Mouse (Mus musculus): ENCODE measurements around the gene Gm4737.
A peak's percentile ranks its signal among the peaks of the same experiment; 100 is the strongest.
"Not testable (repeated sequence)": the region's sequence is repeated elsewhere in the genome, so short reads cannot be mapped to it uniquely, and the experiment has no call there.

Gm4737 gene

DNA sequence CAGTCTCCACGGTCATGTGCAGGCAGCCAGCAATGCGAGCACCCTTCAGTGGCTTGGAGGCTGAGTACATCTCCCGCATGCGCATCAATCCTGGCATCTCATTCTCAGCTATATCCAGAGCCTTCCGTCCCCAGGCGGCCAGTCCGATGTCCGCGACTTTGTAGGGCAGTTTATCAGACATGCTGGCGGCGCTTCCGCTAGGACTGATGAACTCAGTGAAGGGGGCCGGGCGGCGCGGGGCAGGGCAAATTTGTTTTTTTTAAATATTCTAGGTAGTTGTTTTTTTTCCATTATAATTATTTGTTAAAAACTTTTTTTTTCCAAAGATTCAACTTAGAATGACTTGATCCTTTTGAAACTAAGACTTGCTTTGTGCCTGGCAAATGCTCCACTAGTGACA lies at the start of gene Gm4737:
TSS of gene Gm4737 (minus strand) at position 246 of the 400 bp plus-strand sequence.
- DNase-seq (ENCODE audit: low read depth, low spot score), result not testable (repeated sequence)

DNA sequence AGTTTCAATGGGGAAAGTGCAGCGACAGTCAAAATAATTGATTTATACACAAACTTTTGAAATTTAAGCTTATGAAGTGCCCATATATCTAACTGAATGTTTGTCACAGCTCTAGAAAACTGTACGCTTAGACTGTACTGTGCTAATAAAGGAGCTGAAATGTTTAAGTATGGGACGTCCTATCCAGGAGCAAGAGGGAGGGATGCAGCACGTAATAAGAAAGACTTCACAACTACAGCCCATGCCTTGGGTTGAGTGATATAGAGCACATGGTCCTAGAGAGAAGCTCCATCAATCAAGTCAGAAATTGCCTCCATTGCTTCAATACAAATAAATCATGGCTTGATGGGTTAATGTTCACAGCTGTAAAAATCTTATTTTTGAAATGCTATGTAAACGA lies 40.9 kb upstream of the Gm4737 start:
- DNase-seq (ENCODE audit: low read depth, low spot score), result no peak

DNA sequence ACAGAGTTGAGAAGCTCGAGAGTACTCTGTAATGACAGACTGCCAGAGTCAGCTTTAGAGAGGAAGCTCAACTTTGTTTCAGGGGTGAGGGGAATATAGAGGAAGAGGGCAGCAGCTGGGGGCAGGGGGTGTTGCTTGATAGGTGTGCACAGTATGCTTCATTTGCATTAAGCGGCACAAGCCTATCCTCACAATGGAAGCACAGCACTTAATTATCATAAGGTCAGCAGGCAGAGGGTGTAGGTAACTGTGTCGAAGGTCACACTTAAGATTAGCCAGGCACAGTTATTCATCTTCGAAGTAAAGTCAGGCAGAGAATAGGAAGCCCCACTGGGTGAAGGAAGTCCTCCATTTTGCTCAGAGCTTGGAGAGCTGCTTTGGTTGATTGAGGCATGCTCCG lies 28.2 kb upstream of the Gm4737 start:
- DNase-seq (ENCODE audit: low read depth, low spot score), result no peak

DNA sequence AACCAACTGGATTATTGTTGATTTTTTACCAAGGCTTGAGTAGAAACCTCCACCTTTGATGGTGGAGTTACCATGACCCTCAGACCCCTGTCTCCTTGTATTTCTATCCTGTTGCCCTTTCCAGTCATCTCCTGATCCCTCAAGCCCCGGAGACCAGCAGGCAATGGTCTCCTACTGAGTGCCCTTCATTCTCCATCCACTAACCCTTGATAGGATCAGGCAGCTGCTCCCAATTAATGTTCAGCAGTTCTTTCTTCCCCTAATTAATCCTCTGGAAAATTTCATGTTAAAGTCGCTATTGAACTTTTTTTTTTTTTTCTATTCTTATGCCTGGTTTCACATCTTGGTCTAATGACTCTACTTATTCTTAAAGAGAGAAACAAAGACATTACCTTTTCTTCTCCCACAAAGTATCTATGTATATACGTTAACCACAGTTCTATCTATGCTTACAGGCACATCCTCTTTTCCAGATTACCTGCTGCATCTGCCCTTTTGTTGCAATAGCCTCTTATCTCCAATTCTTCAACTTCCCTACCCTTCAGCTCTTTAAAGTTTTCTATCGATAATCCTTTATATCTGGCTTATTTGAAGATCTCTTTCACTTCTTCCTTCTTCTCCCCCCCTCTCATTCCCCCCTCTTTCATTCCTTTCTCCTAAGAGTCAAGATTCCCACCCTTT lies 23.4 kb upstream of the Gm4737 start:
- DNase-seq (ENCODE audit: low read depth, low spot score), result no peak

DNA sequence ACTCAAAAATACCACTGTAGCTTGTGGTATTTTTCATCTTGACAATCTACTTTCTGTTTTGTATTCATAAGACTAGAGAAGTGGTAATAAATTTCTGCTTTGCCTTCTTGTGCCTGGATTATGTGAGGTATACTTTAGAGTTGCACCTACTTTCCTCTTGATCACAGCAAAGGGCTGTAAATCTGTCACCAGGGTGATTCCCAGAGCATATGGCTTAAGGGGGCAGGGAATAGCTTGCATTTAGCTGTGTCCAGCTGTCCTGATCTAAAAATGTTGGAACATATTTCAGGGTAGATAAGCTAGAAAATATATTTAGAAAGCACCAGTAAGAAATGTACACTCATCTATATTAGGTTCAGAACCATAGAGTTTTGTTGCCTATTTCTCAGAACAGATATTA lies 18.2 kb upstream of the Gm4737 start:
- peak; percentile 32 for DNase-seq (ENCODE audit: low read depth, low spot score)

DNA sequence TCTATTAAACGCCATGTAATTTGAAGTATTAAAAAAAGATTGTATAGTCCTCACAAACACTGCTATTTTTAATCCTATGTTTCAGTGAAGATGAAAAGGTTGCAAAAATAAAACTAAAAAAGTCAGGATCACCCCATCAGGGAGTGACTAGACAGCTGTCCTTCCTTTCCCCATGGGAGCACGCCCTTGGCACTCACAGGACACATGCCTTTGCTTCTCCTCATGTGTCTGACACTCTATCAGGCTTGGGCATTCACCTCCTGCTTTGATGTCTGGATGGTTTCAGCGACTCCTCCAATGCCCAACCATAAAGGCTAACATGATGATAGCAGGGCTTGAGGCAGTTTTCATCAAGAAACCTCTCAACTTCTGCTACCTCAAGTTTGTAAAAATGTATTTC lies 12.1 kb upstream of the Gm4737 start:
- DNase-seq (ENCODE audit: low read depth, low spot score), result no peak

DNA sequence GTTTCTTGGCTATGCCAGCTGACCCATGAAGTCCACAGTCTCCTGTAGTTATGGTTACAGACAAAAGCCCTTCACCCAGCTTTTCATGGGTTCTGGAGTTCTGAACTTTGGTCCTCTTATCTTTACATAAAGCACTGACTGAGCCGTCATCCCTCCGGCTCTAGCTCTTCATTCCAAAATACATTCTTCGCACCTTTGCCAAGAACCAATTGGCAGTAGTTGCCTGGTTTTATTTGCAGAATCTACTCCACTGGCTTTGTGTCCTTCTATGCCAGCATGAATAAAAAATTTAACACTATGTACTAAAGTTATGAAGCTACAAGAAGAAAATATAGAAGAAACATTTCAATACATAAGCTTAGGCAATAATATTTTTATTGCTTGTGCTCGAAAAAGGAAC lies 10.4 kb upstream of the Gm4737 start:
- no peak for DNase-seq (ENCODE audit: low read depth, low spot score)

DNA sequence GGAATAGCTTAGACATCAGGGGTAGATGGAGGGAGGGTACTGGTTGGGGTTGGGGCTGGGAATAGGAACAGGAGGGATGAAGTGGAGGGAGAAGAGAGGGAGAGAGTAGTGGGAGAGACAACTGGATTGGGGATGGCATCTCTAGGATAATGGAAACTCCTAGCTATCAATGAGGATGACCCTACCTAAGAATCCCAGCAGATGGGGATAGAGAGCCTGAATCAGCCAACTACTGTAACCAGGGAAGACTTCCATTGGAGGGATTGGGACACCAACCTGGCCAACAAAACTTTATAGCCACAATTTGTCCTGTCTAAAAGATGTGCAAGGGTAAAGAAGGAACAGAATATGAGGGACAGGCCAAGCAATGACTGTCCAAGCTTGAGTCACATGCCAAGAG lies 3.7 kb downstream of the Gm4737 start:
- DNase-seq (ENCODE audit: low read depth, low spot score), result no peak

DNA sequence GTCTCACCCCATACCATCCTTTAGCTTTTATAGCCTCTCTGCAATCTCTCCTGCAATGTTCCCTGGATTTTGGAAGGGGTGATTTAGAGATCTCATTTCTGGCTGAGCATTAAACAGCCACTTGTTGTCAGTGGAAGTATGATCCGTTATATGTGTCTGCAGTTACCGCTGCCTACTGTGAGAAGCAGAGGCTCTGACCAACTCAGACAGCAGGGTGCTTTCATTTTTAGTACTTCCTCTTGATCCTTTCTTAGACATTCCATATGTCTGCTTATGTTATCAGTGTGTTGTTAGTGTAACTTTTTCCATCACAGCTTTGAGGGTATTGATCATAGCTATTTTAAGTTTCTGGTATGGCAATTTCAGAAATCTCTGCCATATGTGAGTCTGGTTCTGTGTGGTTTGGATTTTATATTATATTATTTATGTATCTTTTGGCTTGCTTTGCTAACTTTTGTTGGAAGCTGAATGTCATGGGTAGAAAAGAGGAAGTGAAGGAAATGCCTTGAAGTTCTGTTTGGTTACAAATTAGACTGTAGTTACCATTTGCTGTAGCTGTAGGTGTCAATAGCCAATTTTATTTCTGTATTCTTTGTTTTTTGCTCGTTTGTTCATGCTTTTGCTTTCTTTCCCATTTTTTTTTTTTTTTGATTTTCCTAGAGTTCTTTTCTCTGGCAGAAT lies 6.1 kb downstream of the Gm4737 start:
- no peak for DNase-seq (ENCODE audit: low read depth, low spot score)

GRCm38 (mm10) chr16:46146962-46147361 lies 7.9 kb downstream of the Gm4737 start:
- no peak for DNase-seq (ENCODE audit: low read depth, low spot score)

GRCm38 (mm10) chr16:46122238-46122637 lies 32.6 kb downstream of the Gm4737 start:
- DNase-seq (ENCODE audit: low read depth, low spot score), result peak; percentile 42

GRCm38 (mm10) chr16:46121420-46121819 lies 33.5 kb downstream of the Gm4737 start:
- peak; percentile 52 for DNase-seq (ENCODE audit: low read depth, low spot score)

DNA sequence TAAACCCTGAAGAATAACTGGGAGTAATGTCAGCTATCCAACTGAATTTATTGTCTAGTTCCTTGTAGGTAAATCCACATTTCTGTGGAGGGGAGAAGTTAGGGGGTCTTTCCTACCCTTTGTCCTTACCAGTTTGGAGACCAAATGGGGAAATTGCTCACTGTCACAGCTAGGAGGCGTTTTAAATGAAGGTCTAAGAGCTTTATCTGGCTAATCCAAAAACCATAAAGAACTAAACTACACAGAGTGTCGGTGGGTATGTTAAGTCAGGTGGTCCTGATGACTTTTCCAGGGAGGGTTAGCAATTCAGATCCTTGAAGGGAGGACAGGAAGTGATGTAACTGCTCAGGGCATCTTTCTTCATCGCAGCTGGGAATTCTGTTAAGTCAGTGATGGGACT lies 34.3 kb downstream of the Gm4737 start:
- peak; percentile 14 for DNase-seq (ENCODE audit: low read depth, low spot score)

DNA sequence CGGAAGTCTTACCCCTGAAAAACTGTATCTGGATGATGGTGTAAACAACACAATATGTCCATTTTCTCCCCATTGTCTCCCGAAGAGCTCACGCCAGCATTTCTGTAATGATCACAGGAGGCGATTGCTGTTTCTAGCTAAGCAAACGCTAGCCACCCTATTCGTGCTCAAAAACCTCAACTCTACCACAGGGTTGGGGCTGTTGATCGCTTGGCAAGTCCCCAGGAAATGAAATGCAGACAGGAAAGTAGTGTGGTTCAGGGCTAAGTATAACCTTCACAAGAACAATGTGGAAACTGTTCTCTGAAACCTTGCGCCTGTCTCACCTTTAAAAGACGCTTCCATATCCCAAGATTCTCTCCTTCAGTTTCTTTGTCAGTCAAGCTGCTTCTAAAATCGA lies 34.9 kb downstream of the Gm4737 start, which contains the start of gene Cd96:
TSS of gene Cd96 (minus strand) at position 232 of the 400 bp plus-strand sequence.
- DNase-seq (ENCODE audit: low read depth, low spot score), result no peak

GRCm38 (mm10) chr16:46117645-46118044 lies 37.2 kb downstream of the Gm4737 start:
- DNase-seq (ENCODE audit: low read depth, low spot score), result no peak

- no peak for DNase-seq (ENCODE audit: low read depth, low spot score)
These were observed 40.1 kb downstream of the Gm4737 start for GRCm38 (mm10) chr16:46114727-46115126.

- no peak for DNase-seq (ENCODE audit: low read depth, low spot score)
These were observed 45.3 kb downstream of the Gm4737 start for GRCm38 (mm10) chr16:46109536-46109935.

DNA sequence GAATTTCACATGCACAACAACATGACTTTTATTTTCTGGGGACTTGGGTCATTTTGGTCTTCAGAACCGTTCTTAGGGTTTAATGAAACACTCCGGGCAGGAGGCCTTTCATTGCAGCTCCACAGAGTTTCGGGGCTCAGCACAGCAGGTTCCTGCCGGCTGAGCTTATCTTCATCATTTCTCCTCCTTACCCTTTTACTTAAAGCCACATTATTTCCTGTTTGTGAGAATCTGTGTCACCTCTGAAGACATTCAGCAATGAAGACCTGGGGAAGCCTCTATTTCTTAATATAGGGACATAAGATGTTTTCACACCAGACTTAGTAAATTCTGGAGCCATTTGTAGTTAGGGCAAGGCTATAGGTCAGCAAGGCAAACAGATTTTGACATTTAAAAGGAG lies 47.4 kb downstream of the Gm4737 start:
- no peak for DNase-seq (ENCODE audit: low read depth, low spot score)

- DNase-seq (ENCODE audit: low read depth, low spot score), result no peak
These were observed 50.4 kb downstream of the Gm4737 start for GRCm38 (mm10) chr16:46104491-46104890.

All from mesoderm, embryonic 11.5 days (tissue).